Mouse (Mus musculus) common myeloid progenitor, adult 5-6 weeks (primary cell): ENCODE results near the gene Errfi1. TPM values are rescaled to one million over a fixed set of nuclear protein-coding genes. Genes with fewer than 3 reads are reported as not detected.
"Not testable (repeated sequence)": the region's sequence is repeated elsewhere in the genome, so short reads cannot be mapped to it uniquely, and the experiment has no call there.

ENCODE experiments used
- ATAC-seq: replicated peaks from 2 replicates; pipeline ENCODE4 v1.8.0; 2016; ENCODE audit warnings: low read depth, mild to moderate bottlenecking, moderate TSS enrichment, inconsistent platforms; ENCODE audit not compliant: poor library complexity, severe bottlenecking
- total RNA-seq: library from RNA; stranded (forward); fragments of 200-1000, 187-1606 nt; gene quantifications from 2 replicates; pipeline ENCODE4 v1.2.3, GENCODE M21; 2017

Errfi1 gene
- total RNA-seq, 1 experiment from 2014 or later = 0.59 TPM

DNA sequence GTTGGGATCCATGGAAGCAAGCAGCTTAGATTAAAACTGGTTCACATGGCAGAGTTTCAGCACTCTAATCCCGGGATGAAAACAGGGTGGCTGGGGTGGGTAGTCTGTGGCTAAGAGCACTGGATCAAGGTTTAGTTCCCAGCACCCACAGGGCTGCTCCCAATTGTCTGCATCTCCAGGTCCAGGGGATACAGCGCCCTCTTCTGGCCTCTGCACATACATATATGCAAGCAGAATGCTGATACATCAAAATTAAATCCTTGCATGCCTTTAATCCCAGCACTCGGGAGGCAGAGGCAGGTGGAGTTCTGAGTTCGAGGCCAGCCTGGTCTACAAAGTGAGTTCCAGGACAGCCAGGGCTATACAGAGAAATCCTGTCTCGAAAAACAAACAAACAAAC is 54.8 kb downstream of the Errfi1 start:
- not testable (repeated sequence) for ATAC-seq

DNA sequence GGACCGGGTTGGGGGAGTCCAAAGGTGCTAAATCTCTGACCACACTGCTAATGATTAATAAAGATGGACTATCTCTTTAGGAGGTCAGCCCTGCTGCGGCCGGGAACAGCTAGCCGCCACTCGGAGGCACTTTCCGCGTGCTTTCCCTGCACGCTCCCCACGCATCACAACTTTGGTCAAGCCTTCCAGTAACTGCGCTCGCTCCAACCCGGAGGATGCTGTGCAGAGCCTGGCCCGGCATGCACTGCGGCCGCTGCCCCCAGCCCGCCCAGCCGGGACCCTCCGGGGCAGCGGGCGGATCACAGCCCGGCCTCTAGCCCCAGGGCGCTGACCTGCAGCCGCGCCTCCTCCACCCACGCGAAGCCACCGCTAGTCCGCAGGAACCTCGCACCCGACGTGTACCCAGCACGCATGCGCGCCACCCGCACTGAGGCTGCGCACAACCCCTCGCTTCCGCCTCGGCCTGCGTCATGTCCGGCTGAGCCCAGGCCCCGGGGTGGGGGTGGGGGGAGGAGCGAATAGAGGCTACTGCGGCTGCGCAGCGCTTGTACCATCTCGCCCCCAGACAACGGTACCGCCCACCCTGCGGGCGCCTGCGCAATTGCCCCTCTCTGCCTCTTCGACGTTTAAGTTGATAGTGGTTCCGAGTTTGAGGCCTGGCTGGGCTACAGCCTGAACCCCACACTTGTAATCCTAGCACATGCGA is 55.9 kb downstream of the Errfi1 start:
- ATAC-seq = peak; percentile 75

DNA sequence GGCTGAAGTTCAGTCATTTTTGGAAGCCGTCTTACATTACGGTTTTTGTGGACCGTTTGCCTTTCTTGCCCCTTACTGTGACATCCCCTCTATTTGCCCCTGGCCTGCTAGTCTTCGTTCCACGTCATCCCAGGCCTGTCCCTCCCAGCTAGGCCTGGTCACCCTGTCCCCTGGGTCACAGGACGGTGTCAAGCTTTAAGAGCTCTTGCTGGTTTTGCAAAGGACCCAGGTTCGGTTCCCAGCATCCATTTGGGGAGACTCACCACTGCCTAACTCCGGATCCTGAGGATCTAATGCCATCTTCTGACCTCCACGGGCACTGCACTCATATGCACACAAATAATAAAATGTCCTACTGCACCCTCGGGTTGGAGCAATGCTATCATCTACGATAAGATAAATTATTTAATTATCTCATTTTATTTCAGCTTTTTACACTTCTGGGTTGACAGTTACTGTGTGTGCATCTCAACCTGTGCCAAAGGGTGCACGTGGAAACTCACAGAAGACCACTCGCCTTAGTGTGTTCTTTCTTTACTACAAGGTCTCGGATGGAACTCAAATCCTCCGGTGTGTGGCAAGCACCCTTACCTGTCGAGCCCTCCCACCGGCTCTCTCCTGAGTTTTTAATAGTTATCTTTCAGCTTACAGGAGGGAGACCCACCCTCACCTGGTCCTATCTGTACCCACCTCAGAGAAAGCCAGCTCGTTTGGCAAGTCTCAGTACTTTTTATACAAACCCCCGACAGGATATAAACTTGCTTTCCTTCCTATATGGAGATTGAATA is 56.6 kb downstream of the Errfi1 start:
- ATAC-seq = no peak

DNA sequence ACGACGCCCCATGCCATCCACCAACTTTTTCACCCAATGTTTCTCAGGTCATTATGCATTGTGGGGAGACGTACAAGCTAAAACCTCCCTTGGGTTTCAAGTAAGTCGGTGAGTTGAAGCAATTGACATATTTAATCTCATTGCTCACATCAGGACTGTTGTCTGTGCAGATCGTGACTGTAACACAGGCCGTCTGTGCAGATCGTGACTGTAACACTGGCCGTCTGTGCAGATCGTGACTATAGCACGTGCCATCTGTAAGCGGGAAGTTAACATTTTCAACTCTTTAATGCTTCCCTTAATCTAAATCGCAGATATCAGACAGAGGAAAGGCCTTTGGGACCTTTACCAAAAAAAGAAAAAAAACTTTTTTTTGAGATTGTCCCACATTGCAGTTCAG is 60.0 kb downstream of the Errfi1 start:
- no peak for ATAC-seq

DNA sequence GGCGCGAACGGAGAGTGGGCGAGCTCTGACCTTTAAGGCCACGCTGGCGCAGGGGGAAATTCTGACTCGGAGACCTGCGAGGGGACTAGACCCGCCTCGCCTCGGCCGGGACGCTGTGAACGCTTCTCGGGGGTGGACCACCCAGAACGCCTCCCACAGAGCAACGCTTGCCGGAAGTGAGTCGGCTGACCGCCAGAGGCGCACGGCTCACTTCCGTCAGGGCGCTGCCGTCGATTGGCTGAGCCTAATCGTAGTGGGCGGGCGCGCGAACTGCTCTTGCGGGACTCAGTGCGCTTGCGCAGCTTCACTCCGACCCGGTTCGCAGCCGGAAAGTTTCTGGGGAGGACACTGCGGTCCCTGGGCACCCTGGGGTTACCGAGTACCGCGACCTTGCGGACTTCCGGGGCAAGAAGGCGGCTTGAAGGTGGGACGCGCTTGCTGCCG is 60.6 kb downstream of the Errfi1 start, which contains the start of the genes Park7 and Tnfrsf9:
TSS of gene Park7 (minus strand) at position 148 of the 444 bp plus-strand sequence.
TSS of gene Tnfrsf9 (plus strand) at position 273 of the 444 bp plus-strand sequence.
- peak; percentile 81 for ATAC-seq

DNA sequence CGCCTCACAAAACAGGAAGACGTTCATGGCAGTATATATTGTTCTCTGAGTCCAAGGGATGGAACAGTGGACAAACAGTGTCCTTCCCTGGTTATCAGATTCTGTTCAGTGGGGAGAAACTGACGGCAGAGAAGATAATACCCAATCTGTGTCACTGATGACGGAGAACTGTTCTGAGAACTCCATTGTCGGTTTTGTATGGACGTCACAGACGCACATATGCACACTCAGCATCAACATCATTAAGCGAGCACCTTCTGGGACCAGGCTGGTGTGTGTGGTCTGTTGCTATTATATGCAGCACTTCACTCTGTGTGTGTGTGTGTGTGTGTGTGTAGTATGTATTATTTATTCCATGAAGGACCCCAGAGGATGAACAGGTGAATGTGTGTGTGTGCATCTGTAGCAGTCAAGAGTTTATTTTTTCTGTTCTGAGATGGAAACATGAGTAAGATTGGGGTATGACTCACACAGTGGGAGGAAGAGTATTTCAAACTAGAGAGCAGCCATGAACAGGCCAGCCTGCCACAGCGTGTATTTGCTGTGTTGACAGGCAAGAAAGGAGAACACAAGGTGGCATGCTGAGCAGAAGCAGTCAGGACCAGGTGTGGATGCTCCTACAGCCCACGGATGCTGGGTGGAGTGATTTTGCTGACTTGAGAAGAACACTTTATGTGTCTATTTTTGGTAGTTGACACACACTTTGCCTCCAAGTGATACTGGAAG is 61.6 kb downstream of the Errfi1 start:
- no peak for ATAC-seq

DNA sequence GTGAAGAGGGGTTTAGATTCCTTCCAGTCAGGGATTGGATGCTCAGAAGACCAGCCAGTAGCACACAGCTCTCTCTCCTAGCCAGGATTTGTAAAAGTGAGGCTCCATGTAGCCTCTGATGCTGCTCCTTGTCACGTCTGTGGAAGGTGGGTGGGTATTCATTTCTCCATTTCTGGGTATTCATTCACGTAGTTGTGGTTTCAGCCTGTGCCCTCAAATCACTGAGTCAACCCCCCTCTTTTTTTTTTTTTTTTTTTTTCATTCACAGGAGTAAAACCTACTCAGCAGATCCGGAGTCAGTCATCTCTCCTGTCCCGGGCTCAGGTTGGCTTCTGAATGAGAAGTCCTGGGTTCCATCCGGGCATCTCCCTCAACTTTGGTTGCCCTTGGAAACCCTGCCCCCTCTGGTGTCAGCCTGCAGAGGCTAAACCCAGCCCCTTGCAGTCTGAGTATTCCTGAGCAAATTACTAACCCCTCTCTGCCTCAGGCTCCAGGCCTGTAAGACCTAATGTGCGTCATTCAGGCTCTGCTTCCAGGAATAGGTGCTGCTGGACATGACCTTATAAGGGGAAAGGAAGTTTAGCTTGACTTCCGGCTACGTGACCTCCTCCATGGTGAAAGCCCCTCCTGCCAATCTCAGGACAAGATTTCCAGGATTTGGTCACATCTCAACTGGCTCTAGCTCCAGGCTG is 63.8 kb downstream of the Errfi1 start:
- no peak for ATAC-seq

Other genes starting within 250 kb of the Errfi1 start
- gene Slc45a1, start 201.7 kb upstream of the Errfi1 start, total RNA-seq = not detected in 2 replicates
- gene Park7, start 60.5 kb downstream of the Errfi1 start, total RNA-seq = 369 and 397 TPM in 2 replicates
- not detected in 2 replicates for gene Tnfrsf9, start 60.6 kb downstream of the Errfi1 start, total RNA-seq
- not detected in 2 replicates for gene Uts2, start 143.2 kb downstream of the Errfi1 start, total RNA-seq
- 3.7 and 4.8 TPM in 2 replicates for gene Per3, start 190.7 kb downstream of the Errfi1 start, total RNA-seq
- 66.4 and 80.9 TPM in 2 replicates for gene Vamp3, start 204.0 kb downstream of the Errfi1 start, total RNA-seq
- gene Gm13090, start 235.7 kb downstream of the Errfi1 start, total RNA-seq = not detected in 2 replicates